Mouse (Mus musculus) hindbrain, embryonic 13.5 days (tissue): ENCODE measurements at regions not wholly inside any gene's neighbourhood (a gene's known extent, or its start where the extent isn't known, plus 50 kb on each side); places are given as distances from the start of the nearest gene placed in this dataset.

Experiments used
- ATAC-seq: fragments of 200-750 bp; cut with Nextera tagmentation; 2 replicates; pipeline ENCODE4 v1.8.0; 2017; ENCODE audit warnings: moderate TSS enrichment; ENCODE audit not compliant: low FRiP score
- H3K27ac ChIP-seq: fragments of 300-500 bp; sonication (generic); 2 replicates; pipeline ENCODE4 v1.5.1; 2015; ENCODE audit warnings: inconsistent platforms, mild to moderate bottlenecking, moderate library complexity
- H3K27me3 ChIP-seq: fragments of 300-500 bp; sonication (generic); 2 replicates; pipeline ENCODE4 v1.6.1; 2015; ENCODE audit warnings: mild to moderate bottlenecking, inconsistent platforms
- H3K36me3 ChIP-seq: fragments of 300-500 bp; sonication (generic); 2 replicates; pipeline ENCODE4 v1.6.1; 2015; ENCODE audit warnings: mild to moderate bottlenecking, inconsistent platforms
- H3K4me1 ChIP-seq: fragments of 300-500 bp; sonication (generic); replicated peaks from 2 replicates; pipeline ENCODE4 v1.6.1; 2015; ENCODE audit warnings: inconsistent platforms
- H3K4me2 ChIP-seq: fragments of 300-500 bp; sonication (generic); 2 replicates; pipeline ENCODE4 v1.6.1; 2015; ENCODE audit warnings: inconsistent platforms, mild to moderate bottlenecking, moderate library complexity
- H3K4me3 ChIP-seq: fragments of 300-500 bp; sonication (generic); 2 replicates; pipeline ENCODE4 v1.5.1; 2015; ENCODE audit warnings: mild to moderate bottlenecking, inconsistent platforms
- H3K9ac ChIP-seq: fragments of 300-500 bp; sonication (generic); 2 replicates; pipeline ENCODE4 v1.6.1; 2015; ENCODE audit warnings: mild to moderate bottlenecking, inconsistent platforms
- H3K9me3 ChIP-seq: fragments of 300-500 bp; sonication (generic); 2 replicates; pipeline ENCODE4 v1.6.1; 2016; ENCODE audit warnings: inconsistent platforms
- WGBS: fragments of 180-500 bp; shearing (Covaris S2); methylation state at CpG from one replicate; pipeline ENCODE4 v1.1.7; 2015; 5-methylcytosine and 5-hydroxymethylcytosine counted together

DNA sequence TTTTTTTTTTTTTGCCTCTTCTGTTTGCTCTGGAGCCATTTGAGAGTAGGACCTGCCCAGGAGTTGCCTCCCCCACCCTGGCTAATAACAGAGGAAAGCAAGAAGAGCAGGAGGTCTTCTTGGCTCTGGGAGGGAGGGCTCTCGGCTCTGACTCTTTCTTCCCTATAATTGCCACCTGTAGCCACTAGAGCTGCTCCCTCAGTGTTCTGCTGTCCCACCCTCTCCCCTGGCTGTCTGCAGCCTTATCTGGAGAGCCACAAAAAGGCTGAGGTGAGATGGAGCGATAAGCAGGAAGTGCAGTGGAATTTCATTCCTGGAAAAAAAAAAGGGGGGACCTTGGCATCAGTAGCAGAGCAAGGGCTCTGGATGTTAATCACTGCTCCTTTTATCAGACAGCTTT is 251.4 kb upstream of the Satb1 start:
- no peak overlapping the region for H3K4me3 ChIP-seq
- no peaks in the 10 kb centered on the region for H3K27me3 ChIP-seq
- no peak overlapping the region for H3K27ac ChIP-seq
- no peaks in the 10 kb centered on the region for H3K9me3 ChIP-seq
- no peaks in the 10 kb centered on the region for H3K4me1 ChIP-seq
- WGBS, result 66% methylated on average over 2 of the region's 2 CpGs
- no peaks in the 10 kb centered on the region for H3K36me3 ChIP-seq
- no peak overlapping the region for H3K4me2 ChIP-seq
- no peak for ATAC-seq
- H3K9ac ChIP-seq, result no peak overlapping the region

DNA sequence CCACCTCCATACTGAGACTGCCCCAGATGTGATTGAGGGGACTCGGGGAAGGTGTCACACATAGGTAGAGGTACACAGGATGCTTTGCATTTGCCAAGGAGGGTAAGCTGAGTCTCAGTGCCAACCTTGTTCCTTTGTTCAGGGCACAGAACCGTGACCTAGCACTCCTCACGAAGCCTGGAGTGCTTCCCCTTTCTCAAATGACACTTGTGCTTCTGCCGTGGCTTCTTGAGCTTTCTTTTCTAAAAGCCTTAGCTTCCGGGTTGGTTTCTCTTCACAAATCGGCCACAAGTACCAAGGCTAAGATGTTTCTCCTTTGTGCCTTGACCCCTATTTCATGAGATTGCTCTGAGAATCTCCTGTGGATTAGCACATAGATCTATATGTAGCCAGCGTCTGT is 246.2 kb upstream of the Satb1 start:
- Histone ChIP-seq H3K27me3 (no peaks in the 10 kb centered on the region), H3K9me3 (no peaks in the 10 kb centered on the region), H3K27ac (no peak overlapping the region), H3K36me3 (no peaks in the 10 kb centered on the region), H3K4me2 (no peak overlapping the region), H3K9ac (no peak overlapping the region), H3K4me1 (no peaks in the 10 kb centered on the region), H3K4me3 (no peak overlapping the region)
- no peak for ATAC-seq
- WGBS, result 86% methylated on average over 7 of the region's 7 CpGs

DNA sequence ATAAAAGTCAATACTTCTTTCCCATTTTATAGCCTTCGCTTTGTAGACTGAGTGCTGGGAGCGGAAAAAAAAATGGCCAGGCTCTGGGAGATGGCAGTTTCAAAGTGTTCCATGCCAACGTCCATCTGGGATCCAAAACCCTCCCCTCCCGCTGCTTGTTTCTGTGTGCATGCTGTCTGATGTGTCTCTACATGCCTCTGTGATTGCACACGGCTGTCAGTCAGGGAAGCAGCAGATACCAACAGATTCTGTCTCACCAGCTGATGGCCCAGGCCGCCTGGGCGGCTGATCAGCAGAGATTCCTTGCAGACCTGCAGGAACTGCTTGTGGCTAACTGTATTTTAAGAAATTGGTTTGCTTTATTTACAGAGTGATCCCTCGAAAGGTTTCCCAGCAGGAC is 245.4 kb upstream of the Satb1 start:
- 71% methylated on average over 8 of the region's 8 CpGs for WGBS
- Histone ChIP-seq H3K9ac (no peak overlapping the region), H3K27ac (no peak overlapping the region), H3K36me3 (no peaks in the 10 kb centered on the region), H3K4me1 (no peaks in the 10 kb centered on the region), H3K9me3 (no peaks in the 10 kb centered on the region), H3K4me2 (no peak overlapping the region), H3K4me3 (no peak overlapping the region), H3K27me3 (no peaks in the 10 kb centered on the region)
- no peak for ATAC-seq

DNA sequence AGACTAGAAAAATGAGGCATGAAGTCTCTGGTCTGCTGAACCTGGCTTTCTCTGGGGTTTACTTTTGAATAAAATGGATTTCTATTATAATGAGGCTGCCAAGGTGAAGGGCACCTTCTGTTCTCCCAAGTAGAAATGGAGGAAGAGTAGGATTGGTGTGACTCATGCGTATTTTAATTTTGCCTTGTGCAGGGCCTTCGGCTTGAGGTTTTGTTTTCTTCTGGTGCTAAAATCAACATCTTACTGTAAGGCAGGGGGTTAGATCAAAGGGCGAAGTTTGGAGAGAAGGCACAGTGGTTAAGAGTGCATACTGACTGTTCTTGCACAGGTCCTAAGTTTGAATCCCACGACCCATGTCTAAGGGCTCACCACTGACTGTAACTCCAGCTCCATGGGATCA is 244.9 kb upstream of the Satb1 start:
- H3K9me3 ChIP-seq, result no peaks in the 10 kb centered on the region
- no peak overlapping the region for H3K4me3 ChIP-seq
- no peaks in the 10 kb centered on the region for H3K4me1 ChIP-seq
- no peak overlapping the region for H3K27ac ChIP-seq
- H3K27me3 ChIP-seq, result no peaks in the 10 kb centered on the region
- no peak overlapping the region for H3K9ac ChIP-seq
- 95% methylated on average over 4 of the region's 4 CpGs for WGBS
- no peak overlapping the region for H3K4me2 ChIP-seq
- H3K36me3 ChIP-seq, result no peaks in the 10 kb centered on the region
- no peak for ATAC-seq

DNA sequence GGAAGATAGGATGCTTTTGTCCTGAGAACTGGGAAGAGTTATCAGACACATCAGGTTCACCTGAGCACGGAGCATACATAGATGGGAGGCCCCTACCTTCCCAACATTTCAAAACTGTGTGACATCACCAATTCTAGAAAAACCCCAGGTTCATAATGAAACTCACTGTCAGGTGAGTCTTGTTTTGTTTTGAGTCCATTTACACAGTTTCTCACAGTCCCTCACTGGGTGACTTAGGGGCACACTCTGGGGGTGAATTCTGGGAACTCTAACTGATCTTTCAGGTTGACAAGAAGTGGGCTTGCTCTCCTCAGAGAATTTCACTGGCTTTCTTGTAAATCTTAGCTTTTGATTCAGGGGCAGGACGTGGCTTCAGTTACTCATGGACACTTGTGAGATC is 243.7 kb upstream of the Satb1 start:
- no peaks in the 10 kb centered on the region for H3K36me3 ChIP-seq
- ATAC-seq, result no peak
- 89% methylated on average over 2 of the region's 2 CpGs for WGBS
- H3K4me2 ChIP-seq, result no peak overlapping the region
- no peaks in the 10 kb centered on the region for H3K4me1 ChIP-seq
- no peak overlapping the region for H3K4me3 ChIP-seq
- no peak overlapping the region for H3K9ac ChIP-seq
- no peaks in the 10 kb centered on the region for H3K27me3 ChIP-seq
- no peak overlapping the region for H3K27ac ChIP-seq
- H3K9me3 ChIP-seq, result no peaks in the 10 kb centered on the region

DNA sequence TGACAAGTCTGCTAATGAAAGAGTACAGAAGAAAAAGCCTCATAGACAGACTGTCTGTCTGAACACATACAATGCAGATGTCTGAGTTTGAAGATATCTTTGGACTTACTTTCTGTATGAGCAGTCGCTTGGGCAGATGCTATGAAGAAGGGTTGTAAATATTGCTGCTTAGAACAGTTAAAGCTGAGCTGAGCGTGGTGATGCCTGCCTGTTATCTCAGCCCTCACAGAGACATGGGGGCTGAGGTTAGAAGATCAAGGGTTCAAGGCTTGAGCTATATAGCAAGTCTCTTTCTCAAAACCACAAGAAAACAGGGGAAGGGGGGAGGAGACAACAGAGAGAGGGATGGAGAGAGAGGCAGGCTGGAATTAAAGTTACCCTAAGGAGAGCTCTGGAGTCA is 234.6 kb upstream of the Satb1 start:
- Histone ChIP-seq H3K27me3 (no peaks in the 10 kb centered on the region), H3K9me3 (no peaks in the 10 kb centered on the region), H3K4me3 (no peak overlapping the region), H3K4me1 (no peaks in the 10 kb centered on the region), H3K4me2 (no peak overlapping the region), H3K27ac (no peak overlapping the region), H3K36me3 (no peaks in the 10 kb centered on the region), H3K9ac (no peak overlapping the region)
- WGBS, result 87% methylated on average over 2 of the region's 2 CpGs
- ATAC-seq, result no peak

DNA sequence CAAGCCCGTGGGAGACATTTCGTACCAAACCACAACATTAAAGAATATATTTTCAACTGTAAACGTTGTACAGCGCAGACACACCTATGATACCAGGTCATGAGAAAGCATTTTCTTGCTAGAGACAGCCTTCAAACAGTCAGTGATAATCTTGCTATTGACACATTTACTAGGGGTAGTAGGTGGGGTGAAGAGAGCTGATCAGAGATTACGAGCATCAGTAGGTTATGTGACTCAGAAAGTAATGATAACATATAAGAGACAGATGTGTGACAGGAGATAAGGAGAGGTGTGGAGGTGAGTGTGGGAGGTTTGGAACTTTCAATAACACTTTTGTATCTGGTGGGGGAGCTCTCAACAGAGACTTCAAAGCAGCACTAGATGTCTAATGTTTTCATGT is 231.5 kb upstream of the Satb1 start:
- ATAC-seq, result no peak
- H3K27ac ChIP-seq, result no peak overlapping the region
- no peaks in the 10 kb centered on the region for H3K4me1 ChIP-seq
- no peaks in the 10 kb centered on the region for H3K9me3 ChIP-seq
- 92% methylated on average over 5 of the region's 5 CpGs for WGBS
- H3K9ac ChIP-seq, result no peak overlapping the region
- H3K4me2 ChIP-seq, result no peak overlapping the region
- H3K36me3 ChIP-seq, result no peaks in the 10 kb centered on the region
- H3K27me3 ChIP-seq, result no peaks in the 10 kb centered on the region
- H3K4me3 ChIP-seq, result no peak overlapping the region

DNA sequence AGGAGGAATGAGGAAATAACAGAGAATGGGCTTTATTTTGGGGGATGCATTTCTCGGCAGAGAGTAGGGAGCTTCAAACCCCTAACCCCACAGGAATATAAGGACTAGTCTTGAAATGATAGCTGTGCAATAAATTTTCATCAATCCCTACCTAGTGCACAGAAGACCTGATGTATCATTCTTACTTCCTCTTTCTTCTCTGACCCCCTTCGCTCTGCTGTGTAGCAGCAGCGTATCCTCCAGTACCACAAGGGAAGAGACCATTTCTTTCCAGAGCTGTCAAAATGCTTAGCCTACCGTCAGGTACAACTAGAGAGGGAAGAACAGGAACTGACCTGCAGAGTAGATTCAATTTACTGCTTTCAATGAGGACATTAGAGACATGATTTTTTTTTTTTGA is 230.0 kb upstream of the Satb1 start:
- Histone ChIP-seq H3K27me3 (no peaks in the 10 kb centered on the region), H3K9ac (no peak overlapping the region), H3K36me3 (no peaks in the 10 kb centered on the region), H3K9me3 (no peaks in the 10 kb centered on the region), H3K27ac (no peak overlapping the region), H3K4me2 (no peak overlapping the region), H3K4me3 (no peak overlapping the region), H3K4me1 (no peaks in the 10 kb centered on the region)
- WGBS, result 89% methylated on average over 4 of the region's 4 CpGs
- ATAC-seq, result no peak

DNA sequence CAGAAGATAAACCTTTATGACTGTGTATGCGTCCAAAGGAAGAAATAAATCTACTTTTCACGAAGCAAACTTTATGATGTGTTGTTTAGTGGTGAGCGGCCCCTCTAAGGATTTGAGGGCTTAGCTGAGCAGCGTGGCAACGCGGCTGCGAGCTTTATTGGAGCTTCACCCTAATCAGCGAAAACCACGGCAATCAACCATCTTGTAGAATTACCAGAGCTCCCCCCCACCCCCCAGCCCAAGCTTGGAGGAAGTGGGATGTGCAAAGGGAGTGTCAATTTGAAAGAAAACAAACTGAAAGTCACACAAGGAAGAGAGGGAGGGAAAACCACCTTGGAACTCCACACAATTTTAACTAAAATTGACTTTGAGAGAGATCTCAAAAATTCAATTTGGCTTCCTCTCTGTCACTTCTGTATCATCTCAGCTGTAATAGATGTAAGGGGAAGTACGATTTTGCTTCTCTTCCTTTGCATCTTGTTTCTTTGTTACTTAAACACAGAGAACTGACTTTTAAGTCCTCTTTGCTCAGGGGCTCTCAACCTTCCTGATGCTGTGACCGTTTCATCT is 229.1 kb upstream of the Satb1 start:
- Histone ChIP-seq H3K4me3 (no peak overlapping the region), H3K27ac (no peak overlapping the region), H3K4me1 (no peaks in the 10 kb centered on the region), H3K9ac (no peak overlapping the region), H3K36me3 (no peaks in the 10 kb centered on the region), H3K27me3 (no peaks in the 10 kb centered on the region), H3K4me2 (no peak overlapping the region), H3K9me3 (no peaks in the 10 kb centered on the region)
- 88% methylated on average over 11 of the region's 11 CpGs for WGBS
- no peak for ATAC-seq

DNA sequence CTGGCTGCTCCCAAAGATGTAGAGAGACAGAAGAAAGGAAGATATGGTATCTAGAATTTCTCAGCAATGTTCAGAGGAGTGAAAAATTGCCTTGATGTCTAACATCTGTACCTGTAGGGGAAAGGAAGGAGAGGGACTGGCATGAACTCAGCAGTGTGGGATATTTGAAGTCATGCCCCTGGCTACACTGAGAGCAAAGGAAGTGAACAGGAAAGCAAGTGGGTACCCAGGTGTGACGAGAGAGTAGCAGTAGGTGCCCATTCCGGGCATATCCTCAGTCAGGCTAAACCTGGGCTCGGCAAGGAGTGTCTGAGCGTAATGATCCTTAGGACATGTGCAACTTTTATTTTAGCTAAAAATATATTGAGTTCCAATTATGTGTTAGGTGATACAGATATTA is 203.4 kb upstream of the Satb1 start:
- no peaks in the 10 kb centered on the region for H3K4me1 ChIP-seq
- H3K4me3 ChIP-seq, result no peak overlapping the region
- no peaks in the 10 kb centered on the region for H3K27me3 ChIP-seq
- H3K27ac ChIP-seq, result no peak overlapping the region
- WGBS, result 95% methylated on average over 4 of the region's 4 CpGs
- H3K36me3 ChIP-seq, result no peaks in the 10 kb centered on the region
- no peaks in the 10 kb centered on the region for H3K9me3 ChIP-seq
- ATAC-seq, result no peak
- no peak overlapping the region for H3K4me2 ChIP-seq
- H3K9ac ChIP-seq, result no peak overlapping the region

DNA sequence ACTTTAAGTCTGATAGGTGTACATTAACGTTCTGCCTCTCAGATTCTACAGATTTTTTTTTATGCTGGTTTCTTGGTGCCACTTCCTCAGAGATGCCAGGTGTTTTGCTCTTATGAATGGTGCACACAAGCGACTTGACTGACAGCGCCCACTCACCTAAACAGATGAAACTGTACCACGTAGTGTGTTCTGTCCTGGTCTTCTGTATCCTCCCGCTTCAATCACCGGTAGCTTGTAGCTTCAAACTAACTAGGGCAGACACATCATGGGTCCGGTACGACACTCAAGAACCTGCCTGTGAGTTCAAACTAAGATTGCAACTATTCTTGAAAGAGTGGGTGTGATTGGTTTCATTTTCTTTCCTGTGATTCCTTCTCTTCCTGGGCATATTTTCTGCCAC is 198.0 kb upstream of the Satb1 start:
- 93% methylated on average over 8 of the region's 8 CpGs for WGBS
- Histone ChIP-seq H3K36me3 (no peaks in the 10 kb centered on the region), H3K9me3 (no peaks in the 10 kb centered on the region), H3K4me2 (no peak overlapping the region), H3K4me1 (no peaks in the 10 kb centered on the region), H3K27me3 (no peaks in the 10 kb centered on the region), H3K4me3 (no peak overlapping the region), H3K27ac (no peak overlapping the region), H3K9ac (no peak overlapping the region)
- no peak for ATAC-seq

DNA sequence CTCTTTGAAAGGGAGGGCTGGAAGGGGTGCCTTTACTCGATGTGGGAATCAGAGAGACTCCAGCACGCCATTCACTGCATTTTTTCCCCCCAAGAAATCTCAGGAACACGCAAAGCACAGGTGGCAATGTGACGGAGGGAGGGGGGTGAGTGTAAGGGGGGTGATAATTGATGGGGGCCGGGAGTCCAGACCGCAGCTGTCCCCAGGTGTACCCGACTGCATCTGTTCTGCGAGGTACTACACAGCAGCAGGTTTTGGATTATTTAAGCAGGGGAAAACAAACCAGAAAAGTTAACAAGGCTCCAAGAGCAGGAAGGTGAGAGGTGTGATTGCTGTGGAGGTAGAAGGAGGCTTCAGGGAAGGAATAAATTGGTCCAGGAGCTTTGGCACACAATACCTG is 153.8 kb upstream of the Satb1 start:
- Histone ChIP-seq H3K4me1 (no peaks in the 10 kb centered on the region), H3K9ac (no peak overlapping the region), H3K4me3 (no peak overlapping the region), H3K27me3 (no peaks in the 10 kb centered on the region), H3K9me3 (no peaks in the 10 kb centered on the region), H3K27ac (no peak overlapping the region), H3K36me3 (no peaks in the 10 kb centered on the region), H3K4me2 (no peak overlapping the region)
- ATAC-seq, result no peak
- WGBS, result 54% methylated on average over 8 of the region's 8 CpGs

DNA sequence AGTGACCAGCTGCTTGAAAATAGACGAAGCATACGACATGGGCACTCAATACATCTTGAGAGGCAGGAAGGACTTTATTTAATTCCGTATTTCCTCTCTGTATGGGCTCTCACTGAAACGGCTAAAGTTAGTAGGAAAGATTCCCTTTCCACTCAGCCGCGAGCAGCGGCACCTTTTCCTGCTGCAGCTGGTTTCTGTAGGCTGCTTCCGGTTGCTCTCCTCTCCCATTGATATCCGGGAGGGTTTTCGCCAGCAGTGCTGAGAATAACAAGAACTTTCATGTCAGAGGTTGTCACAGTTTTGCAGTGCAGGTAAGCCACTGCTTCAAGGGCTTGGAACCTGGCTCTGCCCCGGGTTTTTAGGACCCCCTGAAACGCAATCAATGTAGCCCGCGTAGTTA is 153.1 kb upstream of the Satb1 start:
- Histone ChIP-seq H3K9me3 (no peaks in the 10 kb centered on the region), H3K4me3 (no peak overlapping the region), H3K27ac (no peak overlapping the region), H3K9ac (no peak overlapping the region), H3K4me1 (no peaks in the 10 kb centered on the region), H3K27me3 (no peaks in the 10 kb centered on the region), H3K4me2 (no peak overlapping the region), H3K36me3 (no peaks in the 10 kb centered on the region)
- no peak for ATAC-seq
- 74% methylated on average over 14 of the region's 14 CpGs for WGBS

DNA sequence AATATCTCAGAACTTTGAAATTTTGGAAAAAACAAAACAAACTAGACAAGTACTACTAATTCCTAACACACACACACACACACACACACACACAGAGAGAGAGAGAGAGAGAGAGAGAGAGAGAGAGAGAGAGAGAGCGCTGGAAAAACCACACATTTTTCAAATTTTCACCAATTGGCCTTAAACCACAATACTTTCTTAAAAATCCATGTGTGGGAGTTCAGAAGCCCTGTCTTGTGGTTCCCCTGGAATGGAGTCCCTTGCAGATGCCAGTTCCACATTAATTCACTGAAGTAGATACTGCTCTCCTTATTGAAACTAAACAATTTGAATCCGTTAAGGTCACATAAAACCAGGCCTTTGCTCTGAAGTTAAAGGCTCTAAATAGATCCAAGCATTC is 146.0 kb upstream of the Satb1 start:
- Histone ChIP-seq H3K4me2 (no peak overlapping the region), H3K4me3 (no peak overlapping the region), H3K9ac (no peak overlapping the region), H3K36me3 (no peaks in the 10 kb centered on the region), H3K9me3 (no peaks in the 10 kb centered on the region), H3K27me3 (no peaks in the 10 kb centered on the region), H3K4me1 (no peaks in the 10 kb centered on the region), H3K27ac (no peak overlapping the region)
- ATAC-seq, result no peak
- 86% methylated on average over 2 of the region's 2 CpGs for WGBS
